Mouse (Mus musculus) left cerebral cortex, postnatal 25 days (tissue): ENCODE data around the gene Sdr9c7. TPM values are rescaled to one million over a fixed set of nuclear protein-coding genes. Genes with fewer than 3 reads are reported as not detected.
"Not testable (repeated sequence)": the region's sequence is repeated elsewhere in the genome, so short reads cannot be mapped to it uniquely, and the experiment has no call there.

Experiments used
- DNase-seq, 2 experiments: peaks; one replicate each; pipeline ENCODE4 v3.0.0; 2022; ENCODE audit warnings: low spot score in 2 of 2, mixed read lengths in 1 of 2
- intact Hi-C: fragments of 180-260 bp; cut with DNase I; formaldehyde crosslinking; loops from one replicate; pipeline ENCODE4 v1.15.1; 2025
- total RNA-seq, 2 experiments: library from RNA; stranded (reverse); gene quantifications; 2 replicates each; pipeline ENCODE4 v1.2.3; 2021

Gene Sdr9c7
- not detected for total RNA-seq

GRCm38 (mm10) chr10:127898218-127898617 lies at the start of gene Sdr9c7:
TSS of gene Sdr9c7 (plus strand) at chr10:127898518.
- intact Hi-C loops: no loop called here
- DNase-seq: no peak

- DNase-seq: no peak
- intact Hi-C loops: no loop called here
Observed at GRCm38 (mm10) chr10:127849628-127850027, 48.7 kb upstream of the Sdr9c7 start, which contains the start of gene Rdh19. TSS of gene Rdh19 (plus strand) at chr10:127849928.

- peak in 1 of 2 experiments; percentile 11 for DNase-seq
- intact Hi-C loops: no loop called here
Observed at GRCm38 (mm10) chr10:127856376-127856775, 41.9 kb upstream of the Sdr9c7 start.

GRCm38 (mm10) chr10:127864931-127865330 lies 33.4 kb upstream of the Sdr9c7 start:
- no peak for DNase-seq
- intact Hi-C loops: no loop called here

- no peak for DNase-seq
- intact Hi-C loops: no loop called here
Observed at GRCm38 (mm10) chr10:127866232-127866631, 32.1 kb upstream of the Sdr9c7 start, which contains the start of gene Rdh16f2. TSS of gene Rdh16f2 (plus strand) at chr10:127866474.

GRCm38 (mm10) chr10:127872484-127872883 lies 25.8 kb upstream of the Sdr9c7 start:
- intact Hi-C loops: loop anchor here (5.0 kb wide), 1 partner anchor 65 kb away; no protein-coding TSS in a partner anchor
- peak; percentile 2 to 30 for DNase-seq

- intact Hi-C loops: no loop called here
Observed at GRCm38 (mm10) chr10:127877681-127878080, 20.6 kb upstream of the Sdr9c7 start.

GRCm38 (mm10) chr10:127878262-127879057 lies 19.9 kb upstream of the Sdr9c7 start:
- no peak for DNase-seq
- intact Hi-C loops: no loop called here

More at GRCm38 (mm10) chr10:127877681-127878080, 20.6 kb upstream of the Sdr9c7 start:
- DNase-seq: no peak

- intact Hi-C loops: no loop called here
- peak in 1 of 2 experiments; percentile 4 for DNase-seq
Observed at GRCm38 (mm10) chr10:127879155-127879688, 19.1 kb upstream of the Sdr9c7 start.

GRCm38 (mm10) chr10:127881041-127881440 lies 17.3 kb upstream of the Sdr9c7 start:
- DNase-seq: no peak
- intact Hi-C loops: no loop called here

GRCm38 (mm10) chr10:127886551-127886950 lies 11.8 kb upstream of the Sdr9c7 start:
- intact Hi-C loops: no loop called here
- DNase-seq: no peak

- DNase-seq: no peak
- intact Hi-C loops: no loop called here
Observed at GRCm38 (mm10) chr10:127886971-127887370, 11.3 kb upstream of the Sdr9c7 start.

GRCm38 (mm10) chr10:127888605-127889004 lies 9.7 kb upstream of the Sdr9c7 start, which contains the start of gene Rdh7:
TSS of gene Rdh7 (minus strand) at chr10:127888817.
- no peak for DNase-seq
- intact Hi-C loops: no loop called here

GRCm38 (mm10) chr10:127891481-127891880 lies 6.8 kb upstream of the Sdr9c7 start:
- DNase-seq: no peak
- intact Hi-C loops: no loop called here

GRCm38 (mm10) chr10:127893163-127894022 lies 4.9 kb upstream of the Sdr9c7 start:
- DNase-seq, intact Hi-C loops: not testable (repeated sequence)

- intact Hi-C loops: no loop called here
- DNase-seq: no peak
Observed at GRCm38 (mm10) chr10:127896705-127897104, 1.6 kb upstream of the Sdr9c7 start.

GRCm38 (mm10) chr10:127897506-127897905 lies 812 bp upstream of the Sdr9c7 start:
- no peak for DNase-seq
- intact Hi-C loops: no loop called here

- intact Hi-C loops: no loop called here
- DNase-seq: no peak
Observed at GRCm38 (mm10) chr10:127899783-127900182, 1.5 kb downstream of the Sdr9c7 start.

- intact Hi-C loops: no loop called here
- no peak for DNase-seq
Observed at GRCm38 (mm10) chr10:127901751-127902150, 3.4 kb downstream of the Sdr9c7 start.

GRCm38 (mm10) chr10:127903116-127903515 lies 4.8 kb downstream of the Sdr9c7 start:
- DNase-seq: peak in 1 of 2 experiments; percentile 19
- intact Hi-C loops: no loop called here
